Mouse (Mus musculus) neutrophil, adult 59 days (primary cell): ENCODE results near the gene Acp6. TPM values are rescaled to one million over a fixed set of nuclear protein-coding genes. Genes with fewer than 3 reads are reported as not detected.

Experiments used
- total RNA-seq, 2 experiments: library from RNA; stranded (reverse); gene quantifications; 1 replicate in 1 of 2; 2 replicates in 1 of 2; pipeline ENCODE4 v1.2.4; 2023

Gene Acp6
- 10 to 100 TPM; 11.7 to 18.2 TPM for total RNA-seq

DNA sequence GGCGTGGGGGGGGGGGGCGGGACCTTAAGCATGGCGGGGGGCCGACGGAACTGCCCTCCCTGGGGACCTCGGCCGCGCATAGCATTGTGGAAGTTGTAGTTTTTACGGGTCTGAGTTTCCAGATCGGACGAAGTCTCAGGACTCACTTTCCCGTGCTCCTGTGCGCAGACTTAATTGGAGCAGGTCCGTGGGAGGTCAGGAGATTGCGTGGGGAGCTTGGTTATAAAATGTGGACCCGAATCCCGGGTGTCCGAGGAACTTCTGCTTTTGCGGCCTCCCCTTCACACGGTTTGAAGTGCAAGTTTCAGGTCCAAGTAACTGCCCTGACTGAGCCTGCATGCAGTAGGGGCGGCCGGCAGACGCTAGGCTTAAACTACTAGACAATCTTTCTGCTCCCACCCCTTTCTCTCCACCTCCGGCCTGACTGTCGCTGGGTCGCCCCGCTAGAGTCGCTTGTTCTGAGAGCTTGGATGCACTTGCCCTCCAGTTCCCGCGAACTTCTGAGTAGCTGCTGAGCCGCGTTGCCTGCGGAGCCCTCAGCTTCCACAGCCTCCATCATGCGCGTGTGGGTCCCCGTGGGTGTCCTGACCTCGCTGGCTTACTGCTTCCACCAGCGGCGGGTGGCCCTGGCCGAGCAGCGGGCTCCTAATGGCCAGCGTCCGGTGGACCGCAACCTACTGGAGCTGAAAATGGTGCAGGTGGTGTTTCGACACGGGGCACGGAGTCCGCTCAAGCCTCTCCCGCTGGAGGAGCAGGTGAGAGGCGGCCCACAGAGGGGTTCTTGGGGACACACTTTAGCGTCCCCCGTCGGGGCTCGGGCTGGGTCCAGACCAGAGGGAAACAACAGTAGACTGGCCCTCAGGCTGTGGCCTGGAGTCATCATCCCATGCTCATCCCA, at the start of gene Acp6:
Acp6 (plus strand) TSS at position 167 of the 898 bp plus-strand sequence.

Other genes starting within 250 kb of the Acp6 start
- gene Gja8, start 232.8 kb upstream of the Acp6 start, total RNA-seq = not detected
- 1 to 10 TPM; 8.3 to 8.4 TPM for gene Bcl9, start 139.1 kb downstream of the Acp6 start, total RNA-seq